Mouse (Mus musculus) brain, embryonic 14.5 days (tissue): ENCODE measurements at regions not wholly inside any gene's neighbourhood (a gene's known extent, or its start where the extent isn't known, plus 50 kb on each side); places are given as distances from the start of the nearest gene placed in this dataset.

ENCODE experiments used
- CTCF ChIP-seq: fragments of 200-500 bp; IDR thresholded peaks from 2 replicates; pipeline ENCODE4 v1.5.1; 2012; ENCODE audit warnings: inconsistent platforms, mild to moderate bottlenecking, moderate library complexity, borderline replicate concordance; ENCODE audit not compliant: insufficient read depth, insufficient read length; ENCODE audit errors: extremely low read depth
- POLR2A ChIP-seq: fragments of 200-500 bp; IDR thresholded peaks from 2 replicates; pipeline ENCODE4 v1.6.1; 2012; ENCODE audit warnings: mild to moderate bottlenecking, inconsistent platforms, borderline replicate concordance; ENCODE audit not compliant: poor library complexity, insufficient read depth, insufficient read length, severe bottlenecking; ENCODE audit errors: extremely low read depth

GRCm38 (mm10) chr6:13920809-13921760, 49.8 kb upstream of the 2610001J05Rik start:
- TF ChIP-seq CTCF (no peak), POLR2A (no peak)
